Mouse (Mus musculus) kidney, adult 2 months (tissue): ENCODE measurements around the gene Nrarp. TPM values are rescaled to one million over a fixed set of nuclear protein-coding genes. Genes with fewer than 3 reads are reported as not detected.

Experiments
- DNase-seq: peaks from one replicate; pipeline ENCODE4 v3.0.0; 2021
- H3K27ac ChIP-seq: fragments of 200-500 bp; 2 replicates; pipeline ENCODE4 v1.5.1; 2012; ENCODE audit warnings: low read depth, low read length, control low read depth, inconsistent platforms; ENCODE audit not compliant: insufficient read depth
- H3K27me3 ChIP-seq: fragments of 200-500 bp; replicated peaks from 2 replicates; pipeline ENCODE4 v1.6.1; 2012; ENCODE audit warnings: mild to moderate bottlenecking, moderate library complexity, low read length, inconsistent platforms; ENCODE audit not compliant: control insufficient read depth, insufficient read depth
- H3K36me3 ChIP-seq: fragments of 200-500 bp; 2 replicates; pipeline ENCODE4 v1.6.1; 2012; ENCODE audit warnings: mild to moderate bottlenecking, moderate library complexity, low read length, inconsistent platforms; ENCODE audit not compliant: control insufficient read depth, insufficient read depth
- H3K4me1 ChIP-seq: fragments of 200-500 bp; 2 replicates; pipeline ENCODE4 v1.6.1; 2011; ENCODE audit warnings: low read length; ENCODE audit not compliant: control insufficient read depth, insufficient read depth
- H3K4me3 ChIP-seq: fragments of 200-500 bp; 2 replicates; pipeline ENCODE4 v1.5.1; 2011; ENCODE audit warnings: mild to moderate bottlenecking, low read depth, low read length, control low read depth; ENCODE audit not compliant: insufficient read depth
- CTCF ChIP-seq: fragments of 200-500 bp; conservative IDR thresholded peaks from 2 replicates; pipeline ENCODE4 v1.5.1; 2011; ENCODE audit warnings: low read depth, mild to moderate bottlenecking, control low read depth, low read length, moderate library complexity, mixed read lengths; ENCODE audit not compliant: insufficient read depth, insufficient read length
- POLR2A ChIP-seq: fragments of 200-500 bp; IDR thresholded peaks from one replicate; pipeline ENCODE4 v1.6.1; 2011; ENCODE audit warnings: low read depth, low read length, control low read depth
- WGBS: fragments of 180-500 bp; shearing (Covaris S2); methylation state at CpG from one replicate; pipeline ENCODE4 v1.1.7; 2018; 5-methylcytosine and 5-hydroxymethylcytosine counted together
- polyA plus RNA-seq: library from polyadenylated mRNA; depleted of rRNA; stranded (reverse); fragments of >200 nt; gene quantifications from 2 replicates; pipeline ENCODE4 v1.2.3, GENCODE M21; 2012; rRNA removed

The Nrarp gene
- 5.7 and 7.8 TPM in 2 replicates for polyA plus RNA-seq

- DNase-seq: peak; percentile 96
- H3K27me3 ChIP-seq: no peaks in the 10 kb centered on the region
- H3K27ac ChIP-seq: peak within 1 kb of the TSS; percentile 19
- no peak for TF ChIP-seq POLR2A
- no peak; the same call in 1 of the 2 replicates for TF ChIP-seq CTCF
- H3K4me3 ChIP-seq: peak within 1 kb of the TSS; percentile 67
- H3K4me1 ChIP-seq: peaks cover 22% of the 10 kb centered on the region
- H3K36me3 ChIP-seq: no peaks in the 10 kb centered on the region
- WGBS: under 1% methylated on average over 35 of the region's 35 CpGs
Observed at GRCm38 (mm10) chr2:25180478-25180903, at the start of gene Nrarp. TSS of gene Nrarp (plus strand) at chr2:25180758.

- no peak for TF ChIP-seq POLR2A
- TF ChIP-seq CTCF: no peak
- WGBS: 73% methylated on average over 9 of the region's 9 CpGs
Observed at GRCm38 (mm10) chr2:25131601-25132000, 49.0 kb upstream of the Nrarp start.

DNA sequence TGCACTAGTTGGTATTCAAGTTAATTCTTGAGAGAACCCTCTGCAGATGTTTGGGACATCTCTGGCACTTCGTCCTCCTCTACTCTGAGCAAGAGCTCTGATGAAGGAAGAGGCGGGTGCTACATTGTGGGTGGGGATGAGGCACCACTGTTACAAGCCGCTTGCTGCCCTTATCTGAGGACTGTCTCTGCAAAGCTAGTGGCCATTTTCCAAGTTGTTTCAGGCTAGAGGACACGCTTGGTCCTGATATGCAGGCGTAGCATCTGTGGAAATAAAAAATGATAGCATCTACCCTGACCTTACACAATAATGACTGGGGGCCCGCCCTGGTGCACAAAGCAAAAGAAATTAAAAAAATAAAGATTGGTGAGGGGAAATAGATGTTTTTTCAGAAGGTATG, 42.7 kb upstream of the Nrarp start:
- Histone ChIP-seq H3K4me3 (no peak overlapping the region), H3K27ac (no peak overlapping the region), H3K27me3 (no peaks in the 10 kb centered on the region), H3K36me3 (no peaks in the 10 kb centered on the region), H3K4me1 (no peaks in the 10 kb centered on the region)
- DNase-seq: no peak
- 71% methylated on average over 6 of the region's 6 CpGs for WGBS
- TF ChIP-seq POLR2A: no peak
- no peak for TF ChIP-seq CTCF

More at GRCm38 (mm10) chr2:25131601-25132000, 49.0 kb upstream of the Nrarp start:
- no peak overlapping the region for H3K27ac ChIP-seq
- no peaks in the 10 kb centered on the region for H3K27me3 ChIP-seq
- H3K4me1 ChIP-seq: no peaks in the 10 kb centered on the region
- no peak for DNase-seq
- H3K36me3 ChIP-seq: no peaks in the 10 kb centered on the region
- H3K4me3 ChIP-seq: no peak overlapping the region

- no peak for DNase-seq
- no peak overlapping the region for H3K4me3 ChIP-seq
- H3K4me1 ChIP-seq: 0 out of 2 replicates have a peak, but pooled peaks cover 3% of the 10 kb centered on the region
- TF ChIP-seq CTCF (peak; percentile 43), POLR2A (no peak)
- no peaks in the 10 kb centered on the region for H3K27me3 ChIP-seq
- no peaks in the 10 kb centered on the region for H3K36me3 ChIP-seq
- WGBS: 73% methylated on average over 4 of the region's 4 CpGs
- H3K27ac ChIP-seq: no peak overlapping the region
Observed at GRCm38 (mm10) chr2:25141185-25141584, 39.4 kb upstream of the Nrarp start.

DNA sequence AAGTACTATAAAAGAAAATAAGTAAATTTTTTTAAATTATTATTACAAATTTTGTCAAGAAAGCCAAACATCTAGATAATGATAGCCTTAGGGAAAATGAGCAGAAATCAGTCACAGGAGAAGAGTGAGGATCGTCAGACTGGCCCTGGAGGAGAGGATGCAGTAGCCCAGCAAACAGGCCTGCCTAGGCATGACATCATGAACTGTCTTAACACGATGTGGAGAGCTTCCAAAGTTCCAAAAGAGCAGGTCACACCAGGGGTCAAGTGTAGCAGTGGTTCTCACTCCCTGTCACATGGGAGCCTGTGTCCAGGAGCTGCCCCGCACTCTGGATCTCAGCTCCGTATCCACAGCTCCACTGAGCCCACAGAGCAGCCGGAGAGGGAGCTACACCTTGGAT, 38.6 kb upstream of the Nrarp start:
- Histone ChIP-seq H3K27ac (no peak overlapping the region), H3K4me1 (0 out of 2 replicates have a peak, but pooled peaks cover 3% of the 10 kb centered on the region), H3K27me3 (no peaks in the 10 kb centered on the region), H3K36me3 (no peaks in the 10 kb centered on the region), H3K4me3 (no peak overlapping the region)
- peak; percentile 16 for DNase-seq
- WGBS: 71% methylated on average over 5 of the region's 5 CpGs
- TF ChIP-seq CTCF (no peak), POLR2A (no peak)

GRCm38 (mm10) chr2:25145346-25145745, 35.2 kb upstream of the Nrarp start:
- Histone ChIP-seq H3K27ac (peak overlapping the region; percentile 61), H3K4me3 (no peak overlapping the region), H3K36me3 (no peaks in the 10 kb centered on the region), H3K4me1 (0 out of 2 replicates have a peak, but pooled peaks cover 3% of the 10 kb centered on the region), H3K27me3 (no peaks in the 10 kb centered on the region)
- 55% methylated on average over 6 of the region's 6 CpGs for WGBS
- DNase-seq: peak; percentile 83
- TF ChIP-seq CTCF (no peak), POLR2A (no peak)

GRCm38 (mm10) chr2:25147398-25147797, 33.2 kb upstream of the Nrarp start:
- DNase-seq: no peak
- no peak overlapping the region for H3K27ac ChIP-seq
- 86% methylated on average over 5 of the region's 5 CpGs for WGBS
- no peaks in the 10 kb centered on the region for H3K36me3 ChIP-seq
- H3K4me3 ChIP-seq: no peak overlapping the region
- no peaks in the 10 kb centered on the region for H3K27me3 ChIP-seq
- H3K4me1 ChIP-seq: 0 out of 2 replicates have a peak, but pooled peaks cover 3% of the 10 kb centered on the region
- no peak for TF ChIP-seq CTCF
- no peak for TF ChIP-seq POLR2A
